Mouse (Mus musculus) neutrophil, adult 59 days (primary cell): ENCODE measurements around the gene Plekhg4. TPM values are rescaled to one million over a fixed set of nuclear protein-coding genes. Genes with fewer than 3 reads are reported as not detected.

ENCODE experiments used
- total RNA-seq, 2 experiments: library from RNA; stranded (reverse); gene quantifications; 1 replicate in 1 of 2; 2 replicates in 1 of 2; pipeline ENCODE4 v1.2.4; 2023

Plekhg4 gene
- under 1 TPM in 1 of 2 experiments, not detected in 1; 0.13 TPM for total RNA-seq

GRCm38 (mm10) chr8:105373032-105373431 is at the start of gene Plekhg4:
Gene Plekhg4 (plus strand): TSS chr8:105373274.

GRCm38 (mm10) chr8:105326141-105326672 is 46.9 kb upstream of the Plekhg4 start, which contains the start of the genes Lrrc29 and Tmem208:
Gene Lrrc29 (minus strand): TSS chr8:105326278.
Gene Tmem208 (plus strand): TSS chr8:105326354.

GRCm38 (mm10) chr8:105347428-105348221 is 25.4 kb upstream of the Plekhg4 start, which contains the start of gene Fhod1:
Gene Fhod1 (minus strand): TSS chr8:105347953.

GRCm38 (mm10) chr8:105348450-105349095 is 24.5 kb upstream of the Plekhg4 start, which contains the start of gene Slc9a5:
Gene Slc9a5 (plus strand): TSS chr8:105348843.

GRCm38 (mm10) chr8:105413391-105413790 is 40.3 kb downstream of the Plekhg4 start, which contains the start of the genes Kctd19 and Lrrc36:
Gene Kctd19 (minus strand): TSS chr8:105413502.
Gene Lrrc36 (plus strand): TSS chr8:105413571.

Other genes with a start within 250 kb of the Plekhg4 start
- gene Ces4a, start 241.5 kb upstream of the Plekhg4 start, total RNA-seq, result not detected
- gene Cbfb, start 202.6 kb upstream of the Plekhg4 start, total RNA-seq, result 10 to 100 TPM; 75.2 to 82.3 TPM
- 10 to 100 TPM; 35.5 to 39.9 TPM for gene D230025D16Rik, start 148.1 kb upstream of the Plekhg4 start, total RNA-seq
- under 1 TPM; 0.69 to 0.84 TPM for gene B3gnt9, start 118.1 kb upstream of the Plekhg4 start, total RNA-seq
- 10 to 100 TPM; 15.9 to 22.2 TPM for gene Tradd, start 108.7 kb upstream of the Plekhg4 start, total RNA-seq
- gene Fbxl8, start 108.6 kb upstream of the Plekhg4 start, total RNA-seq, result 1 to 10 TPM; 4.8 to 4.9 TPM
- not detected for gene Hsf4, start 103.5 kb upstream of the Plekhg4 start, total RNA-seq
- gene Nol3, start 97.1 kb upstream of the Plekhg4 start, total RNA-seq, result not detected
- gene 4931428F04Rik, start 83.4 kb upstream of the Plekhg4 start, total RNA-seq, result 1 to 10 TPM in 1 of 2 experiments, under 1 TPM in 1; 0.78 to 1.1 TPM
- 1 to 10 TPM in 1 of 2 experiments, under 1 TPM in 1; 0.89 to 1.4 TPM for gene Exoc3l, start 77.2 kb upstream of the Plekhg4 start, total RNA-seq
- gene E2f4, start 75.6 kb upstream of the Plekhg4 start, total RNA-seq, result 10 to 100 TPM; 55.7 to 57.8 TPM
- 1 to 10 TPM in 1 of 2 experiments, under 1 TPM in 1; 0.84 to 1.1 TPM for gene Elmo3, start 67.7 kb upstream of the Plekhg4 start, total RNA-seq
- gene Lrrc29, start 47.0 kb upstream of the Plekhg4 start, total RNA-seq, result 1 to 10 TPM; 6.0 to 6.4 TPM
- gene Tmem208, start 46.9 kb upstream of the Plekhg4 start, total RNA-seq, result 10 to 100 TPM; 27.4 to 27.9 TPM
- gene Fhod1, start 25.3 kb upstream of the Plekhg4 start, total RNA-seq, result 10 to 100 TPM; 31.8 to 40.1 TPM
- 1 to 10 TPM; 1.1 to 1.5 TPM for gene Slc9a5, start 24.4 kb upstream of the Plekhg4 start, total RNA-seq
- not detected for gene Kctd19, start 40.2 kb downstream of the Plekhg4 start, total RNA-seq
- gene Lrrc36, start 40.3 kb downstream of the Plekhg4 start, total RNA-seq, result not detected
- gene Tppp3, start 98.3 kb downstream of the Plekhg4 start, total RNA-seq, result 10 to 100 TPM; 10.9 to 18.1 TPM
- gene Zdhhc1, start 123.6 kb downstream of the Plekhg4 start, total RNA-seq, result 1 to 10 TPM; 1.8 TPM
- not detected for gene Hsd11b2, start 145.5 kb downstream of the Plekhg4 start, total RNA-seq
- 100 to 1,000 TPM; 142 to 159 TPM for gene Atp6v0d1, start 192.8 kb downstream of the Plekhg4 start, total RNA-seq
- gene Ripor1, start 232.0 kb downstream of the Plekhg4 start, total RNA-seq, result 10 to 100 TPM; 15.2 to 17.7 TPM